In the genomic region with DNA sequence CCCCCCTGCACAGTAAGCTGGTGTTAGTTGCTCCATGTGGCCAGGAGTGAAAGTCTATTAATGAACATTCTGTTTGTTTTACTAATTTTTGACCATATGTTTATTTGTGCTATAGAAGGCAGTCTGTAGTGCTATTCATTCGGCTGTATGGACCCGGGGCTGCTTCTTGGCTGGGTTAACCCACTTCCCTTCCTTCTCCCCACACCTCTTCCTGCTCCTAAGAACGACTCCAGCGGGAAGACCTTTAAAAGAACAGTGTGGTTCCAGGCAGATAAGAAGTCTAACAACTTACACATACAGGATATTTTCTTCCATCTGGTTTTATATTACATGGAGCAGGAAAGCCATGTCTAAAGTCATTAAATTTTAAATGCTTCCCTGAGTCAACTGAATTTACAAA, we compare ENCODE assay signal across 19 mouse cellular contexts.
DNase-seq lines count a peak whose midpoint lies in the region; ATAC-seq and TF ChIP-seq lines count a peak whose summit lies in the region.
"Had no signal": no experiment of that assay in that cellular context is flagged by ENCODE, and none has a peak within 500 bp of the region (broad histone marks: within the 10 kb centered on the region; RNA-seq: fewer than 3 reads in every experiment).

No protein-coding gene starts in this region.

- H3K36me3 ChIP-seq in embryonic facial prominence, embryonic 12.5 days, result no peaks in the 10 kb centered on the region
- no peaks in the 10 kb centered on the region for H3K36me3 ChIP-seq in embryonic facial prominence, embryonic 10.5 days (replicated peaks)
- H3K36me3 ChIP-seq in heart, embryonic 13.5 days, result no peaks in the 10 kb centered on the region
- no peaks in the 10 kb centered on the region for H3K36me3 ChIP-seq in heart, adult 2 months (ENCODE audit: control insufficient read depth, insufficient read depth, low read length)
- H3K36me3 ChIP-seq in heart, postnatal 0 days (replicated peaks; ENCODE audit: control insufficient read depth, insufficient read depth, low read length), result no peaks in the 10 kb centered on the region
- H3K36me3 ChIP-seq in limb, embryonic 15.5 days, result no peaks in the 10 kb centered on the region
- H3K36me3 ChIP-seq: G1E; hindbrain, embryonic 15.5 days had no signal

- 0 out of 2 replicates have a peak overlapping the region, but pooled peaks have one; percentile 30 for H3K27ac ChIP-seq in embryonic facial prominence, embryonic 12.5 days
- H3K27ac ChIP-seq in embryonic facial prominence, embryonic 10.5 days (replicated peaks), result no peak overlapping the region
- peak overlapping the region; percentile 58 for H3K27ac ChIP-seq in heart, embryonic 13.5 days (replicated peaks)
- H3K27ac ChIP-seq in heart, adult 2 months, result no peak overlapping the region
- H3K27ac ChIP-seq in heart, postnatal 0 days (ENCODE audit: low read depth), result peak overlapping the region; percentile 61
- peak overlapping the region; percentile 47; the same call in 1 of the 2 replicates for H3K27ac ChIP-seq in limb, embryonic 15.5 days
- H3K27ac ChIP-seq: hindbrain, embryonic 15.5 days had no signal

- intact Hi-C loops in heart, adult 2 months (cut with DNase I), result loop anchor here (10.0 kb wide), 1 partner anchor 482 kb away; no protein-coding TSS in a partner anchor

- no peak overlapping the region for H3K9ac ChIP-seq in embryonic facial prominence, embryonic 12.5 days
- no peak overlapping the region for H3K9ac ChIP-seq in heart, embryonic 13.5 days
- no peak overlapping the region for H3K9ac ChIP-seq in heart, adult 2 months (ENCODE audit: low read depth, low read length)
- no peak overlapping the region for H3K9ac ChIP-seq in heart, postnatal 0 days (replicated peaks; ENCODE audit: low read depth, low read length)
- H3K9ac ChIP-seq in limb, embryonic 15.5 days, result no peak overlapping the region
- H3K9ac ChIP-seq: forebrain, postnatal 0 days; hindbrain, embryonic 15.5 days had no signal

- TF ChIP-seq EP300 in heart, adult 2 months (IDR thresholded peaks at IDR 0.05; ENCODE audit: insufficient read depth, low read depth, low read length), result no peak
- TF ChIP-seq EP300 in heart, postnatal 0 days (IDR thresholded peaks at IDR 0.05; ENCODE audit: low read depth), result no peak

- H3K4me3 ChIP-seq in embryonic facial prominence, embryonic 12.5 days, result no peak overlapping the region
- H3K4me3 ChIP-seq in embryonic facial prominence, embryonic 10.5 days, result no peak overlapping the region
- H3K4me3 ChIP-seq in heart, embryonic 13.5 days, result no peak overlapping the region
- no peak overlapping the region for H3K4me3 ChIP-seq in heart, adult 2 months
- no peak overlapping the region for H3K4me3 ChIP-seq in heart, postnatal 0 days (ENCODE audit: low read depth, low read length)
- H3K4me3 ChIP-seq in limb, embryonic 15.5 days, result no peak overlapping the region
- H3K4me3 ChIP-seq: hindbrain, embryonic 15.5 days had no signal

- no peaks in the 10 kb centered on the region for H3K4me1 ChIP-seq in embryonic facial prominence, embryonic 12.5 days
- no peaks in the 10 kb centered on the region for H3K4me1 ChIP-seq in embryonic facial prominence, embryonic 10.5 days
- 0 out of 2 replicates have a peak, but pooled peaks cover 6% of the 10 kb centered on the region for H3K4me1 ChIP-seq in heart, embryonic 13.5 days
- no peaks in the 10 kb centered on the region; the same call in 1 of the 2 replicates for H3K4me1 ChIP-seq in heart, adult 2 months (ENCODE audit: control insufficient read depth, insufficient read depth, low read length)
- H3K4me1 ChIP-seq in heart, postnatal 0 days (ENCODE audit: control insufficient read depth, insufficient read depth), result no peaks in the 10 kb centered on the region
- peaks cover 7% of the 10 kb centered on the region; the same call in 1 of the 2 replicates for H3K4me1 ChIP-seq in limb, embryonic 15.5 days
- H3K4me1 ChIP-seq: hindbrain, embryonic 15.5 days had no signal

- H3K79me2 ChIP-seq in heart, adult 2 months (replicated peaks; ENCODE audit: control insufficient read depth, insufficient read depth, low read length), result no peaks in the 10 kb centered on the region

- no peak overlapping the region for H3K4me2 ChIP-seq in embryonic facial prominence, embryonic 12.5 days (replicated peaks)
- no peak overlapping the region for H3K4me2 ChIP-seq in heart, embryonic 13.5 days
- no peak overlapping the region for H3K4me2 ChIP-seq in heart, postnatal 0 days (ENCODE audit: low read depth, low read length)
- no peak overlapping the region for H3K4me2 ChIP-seq in limb, embryonic 15.5 days
- H3K4me2 ChIP-seq: hindbrain, embryonic 15.5 days had no signal

- no peak for DNase-seq in embryonic facial prominence, embryonic 10.5 days (ENCODE audit: low spot score)
- no peak for DNase-seq in heart, adult 2 months
- peak; percentile 13 for DNase-seq in heart, postnatal 0 days (ENCODE audit: low spot score)
- no peak for DNase-seq in heart, adult 11 months
- DNase-seq: adrenal gland, adult 8-10 months; adrenal gland, postnatal 36 days; B cell, adult 2 months; cerebellum, adult 2 months; cerebellum, postnatal 10 days; forebrain, postnatal 0 days; gastrocnemius, postnatal 14 days; heart, postnatal 14 days had no signal

- ATAC-seq in embryonic facial prominence, embryonic 12.5 days (ENCODE audit: insufficient number of reproducible peaks, insufficient read depth, low FRiP score, low TSS enrichment), result no peak
- no peak for ATAC-seq in heart, embryonic 13.5 days (ENCODE audit: extremely low read depth, insufficient number of reproducible peaks, low FRiP score, low TSS enrichment)
- ATAC-seq in heart, postnatal 0 days (ENCODE audit: insufficient read depth, low read depth), result peak; percentile 58
- ATAC-seq in limb, embryonic 15.5 days (ENCODE audit: insufficient number of reproducible peaks, low FRiP score, low TSS enrichment, low read depth), result 0 out of 2 replicates have a peak, but pooled peaks have one; percentile 24
- ATAC-seq: CD4-positive, CD25-positive, alpha-beta regulatory T cell, adult 4 months; forebrain, postnatal 0 days; intestine, embryonic 16.5 days had no signal

- no peak for TF ChIP-seq CTCF in heart, adult 2 months (IDR thresholded peaks at IDR 0.05)
- TF ChIP-seq CTCF in heart, postnatal 0 days (IDR thresholded peaks at IDR 0.05; ENCODE audit: low read depth), result no peak

- no peaks in the 10 kb centered on the region for H3K27me3 ChIP-seq in embryonic facial prominence, embryonic 12.5 days
- no peaks in the 10 kb centered on the region for H3K27me3 ChIP-seq in embryonic facial prominence, embryonic 10.5 days (replicated peaks; ENCODE audit: low read depth, poor library complexity, severe bottlenecking)
- H3K27me3 ChIP-seq in heart, embryonic 13.5 days (replicated peaks), result no peaks in the 10 kb centered on the region
- no peaks in the 10 kb centered on the region for H3K27me3 ChIP-seq in heart, adult 2 months (ENCODE audit: control insufficient read depth, insufficient read depth, low read length)
- no peaks in the 10 kb centered on the region for H3K27me3 ChIP-seq in heart, postnatal 0 days (ENCODE audit: control insufficient read depth, insufficient read depth, low read length)
- H3K27me3 ChIP-seq in limb, embryonic 15.5 days, result no peaks in the 10 kb centered on the region
- H3K27me3 ChIP-seq: hindbrain, embryonic 15.5 days had no signal

- H3K9me3 ChIP-seq in embryonic facial prominence, embryonic 12.5 days, result no peaks in the 10 kb centered on the region
- H3K9me3 ChIP-seq in embryonic facial prominence, embryonic 10.5 days, result no peaks in the 10 kb centered on the region
- no peaks in the 10 kb centered on the region for H3K9me3 ChIP-seq in heart, embryonic 13.5 days
- H3K9me3 ChIP-seq in heart, postnatal 0 days (replicated peaks; ENCODE audit: control insufficient read depth, low read length), result no peaks in the 10 kb centered on the region
- no peaks in the 10 kb centered on the region for H3K9me3 ChIP-seq in limb, embryonic 15.5 days
- H3K9me3 ChIP-seq: G1E; hindbrain, embryonic 15.5 days had no signal

- TF ChIP-seq POLR2A in heart, adult 2 months (IDR thresholded peaks at IDR 0.05; ENCODE audit: insufficient read depth, low read depth, low read length), result no peak

- WGBS in embryonic facial prominence, embryonic 12.5 days, result 39% methylated on average over 4 of the region's 4 CpGs
- 58% methylated on average over 4 of the region's 4 CpGs for WGBS in embryonic facial prominence, embryonic 10.5 days
- WGBS in heart, embryonic 13.5 days, result 28% methylated on average over 4 of the region's 4 CpGs
- 16% methylated on average over 4 of the region's 4 CpGs for WGBS in heart, adult 2 months
- whole genome bisulfite sequencing in heart, postnatal 0 days, result 28% methylated on average over 4 of the region's 4 CpGs
- 26% methylated on average over 4 of the region's 4 CpGs for WGBS in limb, embryonic 15.5 days

Comparison
In these comparisons a context has a peak if more than half of its experiments do, and no peak if none do; other contexts are left out.
1. ATAC-seq: peak in heart, postnatal 0 days (single experiment) and limb, embryonic 15.5 days (single experiment); none in embryonic facial prominence, embryonic 12.5 days (single experiment) and heart, embryonic 13.5 days (single experiment).
2. H3K27ac ChIP-seq: peak in embryonic facial prominence, embryonic 12.5 days (single experiment), heart, embryonic 13.5 days (single experiment), heart, postnatal 0 days (single experiment) and limb, embryonic 15.5 days (single experiment); none in embryonic facial prominence, embryonic 10.5 days (single experiment) and heart, adult 2 months (single experiment).